Mouse (Mus musculus) forebrain, embryonic 16.5 days (tissue): ENCODE results near the gene Mkrn1. TPM values are rescaled to one million over a fixed set of nuclear protein-coding genes. Genes with fewer than 3 reads are reported as not detected.
"Not testable (repeated sequence)": the region's sequence is repeated elsewhere in the genome, so short reads cannot be mapped to it uniquely, and the experiment has no call there.

ENCODE experiments used
- ATAC-seq: fragments of 200-750 bp; cut with Nextera tagmentation; 2 replicates; pipeline ENCODE4 v1.8.0; 2017; ENCODE audit warnings: mild to moderate bottlenecking, moderate library complexity
- H3K27ac ChIP-seq: fragments of 300-500 bp; sonication (generic); 2 replicates; pipeline ENCODE4 v1.5.1; 2014; ENCODE audit warnings: low read length, control low read depth
- H3K27me3 ChIP-seq: fragments of 300-500 bp; sonication (generic); replicated peaks from 2 replicates; pipeline ENCODE4 v1.6.1; 2014; ENCODE audit warnings: low read length; ENCODE audit not compliant: control insufficient read depth, insufficient read depth
- H3K36me3 ChIP-seq: fragments of 300-500 bp; sonication (generic); 2 replicates; pipeline ENCODE4 v1.6.1; 2014; ENCODE audit not compliant: control insufficient read depth, insufficient read depth
- H3K4me1 ChIP-seq: fragments of 300-500 bp; sonication (generic); replicated peaks from 2 replicates; pipeline ENCODE4 v1.6.1; 2014; ENCODE audit warnings: low read length; ENCODE audit not compliant: control insufficient read depth, insufficient read depth
- H3K4me2 ChIP-seq: fragments of 300-500 bp; sonication (generic); 2 replicates; pipeline ENCODE4 v1.6.1; 2014; ENCODE audit warnings: mild to moderate bottlenecking, low read length, control low read depth
- H3K4me3 ChIP-seq: fragments of 300-500 bp; sonication (generic); replicated peaks from 2 replicates; pipeline ENCODE4 v1.5.1; 2014; ENCODE audit warnings: mild to moderate bottlenecking, low read length, control low read depth
- H3K9ac ChIP-seq: fragments of 300-500 bp; sonication (generic); replicated peaks from 2 replicates; pipeline ENCODE4 v1.6.1; 2014; ENCODE audit warnings: low read depth, low read length, control low read depth
- H3K9me3 ChIP-seq: fragments of 300-500 bp; sonication (generic); 2 replicates; pipeline ENCODE4 v1.6.1; 2016; ENCODE audit warnings: low read length; ENCODE audit not compliant: control insufficient read depth
- WGBS: fragments of 180-500 bp; shearing (Covaris S2); extraction: QIAGEN DNeasy Blood & Tissue Kit; methylation state at CpG from one replicate; pipeline ENCODE4 v1.1.7; 2014; 5-methylcytosine and 5-hydroxymethylcytosine counted together
- polyA plus RNA-seq: library from polyadenylated mRNA; unstranded; fragments of >200 nt; fragmentation: Nextera tagmentation; extraction: Ambion mirVana; gene quantifications from 2 replicates; pipeline ENCODE4 v1.2.1, GENCODE M21; 2015

The Mkrn1 gene
- polyA plus RNA-seq, 1 experiment from 2014 or later: 244 TPM

- H3K9ac ChIP-seq: no peak overlapping the region
- peaks cover 3% of the 10 kb centered on the region; the same call in 1 of the 2 replicates for H3K4me1 ChIP-seq
- no peak overlapping the region for H3K4me2 ChIP-seq
- H3K27me3 ChIP-seq: no peaks in the 10 kb centered on the region
- no peaks in the 10 kb centered on the region for H3K36me3 ChIP-seq
- 93% methylated on average over 4 of the region's 4 CpGs for WGBS
- no peak overlapping the region for H3K4me3 ChIP-seq
- no peak overlapping the region for H3K27ac ChIP-seq
- no peaks in the 10 kb centered on the region for H3K9me3 ChIP-seq
- no peak for ATAC-seq
These were observed 30.3 kb upstream of the Mkrn1 start for GRCm38 (mm10) chr6:39450580-39450979.

GRCm38 (mm10) chr6:39447429-39448185 is 27.3 kb upstream of the Mkrn1 start:
- Histone ChIP-seq H3K27me3 (no peaks in the 10 kb centered on the region), H3K9me3 (no peaks in the 10 kb centered on the region), H3K27ac (no peak overlapping the region), H3K36me3 (no peaks in the 10 kb centered on the region), H3K4me3 (no peak overlapping the region), H3K4me2 (no peak overlapping the region), H3K4me1 (peaks cover 3% of the 10 kb centered on the region; the same call in 1 of the 2 replicates), H3K9ac (no peak overlapping the region)
- no peak for ATAC-seq
- 61% methylated on average over 4 of the region's 4 CpGs for WGBS

- no peaks in the 10 kb centered on the region for H3K9me3 ChIP-seq
- ATAC-seq: no peak
- H3K4me1 ChIP-seq: peaks cover 3% of the 10 kb centered on the region; the same call in 1 of the 2 replicates
- no peaks in the 10 kb centered on the region for H3K36me3 ChIP-seq
- 0 out of 2 replicates have a peak overlapping the region, but pooled peaks have one; percentile 1 for H3K4me3 ChIP-seq
- H3K27me3 ChIP-seq: no peaks in the 10 kb centered on the region
- H3K4me2 ChIP-seq: peak overlapping the region; percentile 18
- 3% methylated on average over 19 of the region's 19 CpGs for WGBS
- no peak overlapping the region for H3K27ac ChIP-seq
- H3K9ac ChIP-seq: no peak overlapping the region
These were observed 25.7 kb upstream of the Mkrn1 start for GRCm38 (mm10) chr6:39445801-39446572.

GRCm38 (mm10) chr6:39442786-39443287 is 22.6 kb upstream of the Mkrn1 start:
- Histone ChIP-seq H3K4me3 (no peak overlapping the region), H3K36me3 (no peaks in the 10 kb centered on the region), H3K4me2 (no peak overlapping the region), H3K27ac (no peak overlapping the region), H3K9ac (no peak overlapping the region), H3K9me3 (no peaks in the 10 kb centered on the region), H3K4me1 (peaks cover 3% of the 10 kb centered on the region; the same call in 1 of the 2 replicates), H3K27me3 (no peaks in the 10 kb centered on the region)
- ATAC-seq: no peak

GRCm38 (mm10) chr6:39440207-39440606 is 19.9 kb upstream of the Mkrn1 start:
- ATAC-seq: no peak
- H3K27ac ChIP-seq: no peak overlapping the region
- H3K4me1 ChIP-seq: no peaks in the 10 kb centered on the region
- no peaks in the 10 kb centered on the region for H3K36me3 ChIP-seq
- no peaks in the 10 kb centered on the region for H3K9me3 ChIP-seq
- H3K9ac ChIP-seq: no peak overlapping the region
- no peaks in the 10 kb centered on the region for H3K27me3 ChIP-seq
- H3K4me2 ChIP-seq: no peak overlapping the region
- no peak overlapping the region for H3K4me3 ChIP-seq

GRCm38 (mm10) chr6:39437519-39437918 is 17.3 kb upstream of the Mkrn1 start:
- not testable (repeated sequence) for ATAC-seq, H3K4me1 ChIP-seq, H3K27me3 ChIP-seq, H3K27ac ChIP-seq, H3K9me3 ChIP-seq, H3K9ac ChIP-seq, H3K4me3 ChIP-seq, H3K4me2 ChIP-seq, H3K36me3 ChIP-seq
- 91% methylated on average over 6 of the region's 6 CpGs for WGBS

GRCm38 (mm10) chr6:39435875-39436274 is 15.6 kb upstream of the Mkrn1 start:
- no peaks in the 10 kb centered on the region for H3K9me3 ChIP-seq
- no peak overlapping the region for H3K27ac ChIP-seq
- no peaks in the 10 kb centered on the region for H3K36me3 ChIP-seq
- no peaks in the 10 kb centered on the region for H3K27me3 ChIP-seq
- H3K4me3 ChIP-seq: no peak overlapping the region
- no peaks in the 10 kb centered on the region for H3K4me1 ChIP-seq
- no peak overlapping the region for H3K4me2 ChIP-seq
- ATAC-seq: no peak
- WGBS: 88% methylated on average over 5 of the region's 5 CpGs
- no peak overlapping the region for H3K9ac ChIP-seq

- ATAC-seq: no peak
- Histone ChIP-seq H3K9me3 (no peaks in the 10 kb centered on the region), H3K36me3 (no peaks in the 10 kb centered on the region), H3K4me2 (no peak overlapping the region), H3K4me1 (no peaks in the 10 kb centered on the region), H3K27me3 (no peaks in the 10 kb centered on the region), H3K9ac (no peak overlapping the region), H3K27ac (no peak overlapping the region), H3K4me3 (no peak overlapping the region)
- 21% methylated on average over 2 of the region's 2 CpGs for WGBS
These were observed 14.7 kb upstream of the Mkrn1 start for GRCm38 (mm10) chr6:39434886-39435492.
